21 mouse cellular contexts compared by ENCODE assay signal in the genomic region with DNA sequence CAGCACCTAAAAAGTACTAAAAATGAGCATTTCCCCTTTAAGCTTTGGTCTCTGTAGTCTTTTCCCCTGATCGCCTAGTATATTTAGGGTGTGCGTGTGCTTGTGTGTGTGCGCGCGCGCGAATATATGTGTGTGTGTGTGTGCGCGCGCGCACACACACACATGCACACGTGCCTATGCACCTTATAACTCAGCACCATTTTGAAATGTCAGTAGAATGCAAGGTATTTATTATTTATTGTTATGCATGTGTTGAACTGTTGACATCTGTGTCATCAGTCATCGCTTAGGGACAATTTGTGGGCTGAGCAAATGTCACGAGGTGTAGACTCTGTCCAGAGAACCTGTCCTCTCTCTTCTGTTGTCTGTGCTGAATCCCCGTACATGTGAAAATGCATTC. TPM values are rescaled to one million over a fixed set of nuclear protein-coding genes. Genes with fewer than 3 reads are reported as not detected.
DNase-seq lines count a peak whose midpoint lies in the region; ATAC-seq lines count a peak whose summit lies in the region.
"Had no signal": no experiment of that assay in that cellular context is flagged by ENCODE, and none has a peak within 500 bp of the region (broad histone marks: within the 10 kb centered on the region; RNA-seq: fewer than 3 reads in every experiment).

No protein-coding gene starts in this region.

- peaks cover 27% of the 10 kb centered on the region for H3K36me3 ChIP-seq in midbrain, embryonic 13.5 days
- peaks cover 84% of the 10 kb centered on the region for H3K36me3 ChIP-seq in midbrain, embryonic 10.5 days
- no peaks in the 10 kb centered on the region; the same call in 1 of the 2 replicates for H3K36me3 ChIP-seq in midbrain, embryonic 15.5 days (replicated peaks)

- H3K27ac ChIP-seq in midbrain, embryonic 13.5 days: no peak overlapping the region
- H3K27ac ChIP-seq in midbrain, embryonic 10.5 days (replicated peaks): no peak overlapping the region
- no peak overlapping the region for H3K27ac ChIP-seq in midbrain, embryonic 15.5 days
- H3K27ac ChIP-seq: heart, adult 2 months; heart, embryonic 13.5 days; hindbrain, embryonic 14.5 days had no signal

- H3K9me3 ChIP-seq in midbrain, embryonic 13.5 days: no peaks in the 10 kb centered on the region
- H3K9me3 ChIP-seq in midbrain, embryonic 10.5 days (replicated peaks): no peaks in the 10 kb centered on the region
- H3K9me3 ChIP-seq in midbrain, embryonic 15.5 days: no peaks in the 10 kb centered on the region
- H3K9me3 ChIP-seq: heart, embryonic 13.5 days had no signal

- H3K4me2 ChIP-seq in midbrain, embryonic 13.5 days (replicated peaks): peak overlapping the region; percentile 28
- peak overlapping the region; percentile 41 for H3K4me2 ChIP-seq in midbrain, embryonic 15.5 days
- H3K4me2 ChIP-seq: heart, embryonic 13.5 days; hindbrain, embryonic 14.5 days had no signal

- WGBS in midbrain, embryonic 13.5 days: 93% methylated on average over 15 of the region's 15 CpGs
- 94% methylated on average over 15 of the region's 15 CpGs for WGBS in midbrain, embryonic 10.5 days
- 90% methylated on average over 15 of the region's 15 CpGs for WGBS in midbrain, embryonic 15.5 days

- 0 out of 2 replicates have a peak overlapping the region, but pooled peaks have one; percentile 3 for H3K4me3 ChIP-seq in midbrain, embryonic 13.5 days (replicated peaks)
- no peak overlapping the region for H3K4me3 ChIP-seq in midbrain, embryonic 10.5 days
- H3K4me3 ChIP-seq in midbrain, embryonic 15.5 days: peak overlapping the region; percentile 26
- H3K4me3 ChIP-seq: heart, adult 2 months; heart, embryonic 13.5 days had no signal

- H3K27me3 ChIP-seq in midbrain, embryonic 13.5 days: no peaks in the 10 kb centered on the region
- peaks cover 6% of the 10 kb centered on the region; the same call in 1 of the 2 replicates for H3K27me3 ChIP-seq in midbrain, embryonic 10.5 days (ENCODE audit: low read depth, poor library complexity, severe bottlenecking)
- no peaks in the 10 kb centered on the region for H3K27me3 ChIP-seq in midbrain, embryonic 15.5 days (replicated peaks)

- intact Hi-C loops in gastrocnemius, postnatal 14 days (cut with DNase I; ENCODE audit: low total_unique reads): no loop called here

- no peak for DNase-seq in midbrain, embryonic 10.5 days (ENCODE audit: low spot score)
- no peak for DNase-seq in gastrocnemius, postnatal 14 days
- no peak for DNase-seq in testis, postnatal 10 days (ENCODE audit: low spot score)
- no peak for DNase-seq in spleen, adult 12 weeks (ENCODE audit: low spot score)
- DNase-seq: adrenal gland, postnatal 10 days; cerebellum, adult 18-20 months; cerebellum, postnatal 36 days; embryo, embryonic 11 days; forebrain, postnatal 0 days; gastrocnemius, postnatal 36 days; heart, adult 2 months; kidney, adult 8-10 months; kidney, postnatal 10 days; left cerebral cortex, postnatal 4 days; lung, postnatal 4 days had no signal

- H3K9ac ChIP-seq in midbrain, embryonic 13.5 days (replicated peaks): no peak overlapping the region
- H3K9ac ChIP-seq in midbrain, embryonic 15.5 days: no peak overlapping the region
- H3K9ac ChIP-seq: forebrain, postnatal 0 days; heart, embryonic 13.5 days; hindbrain, embryonic 14.5 days had no signal

- H3K4me1 ChIP-seq in midbrain, embryonic 13.5 days (replicated peaks): peaks cover 54% of the 10 kb centered on the region
- H3K4me1 ChIP-seq in midbrain, embryonic 10.5 days: peaks cover 42% of the 10 kb centered on the region
- peaks cover 23% of the 10 kb centered on the region; the same call in 1 of the 2 replicates for H3K4me1 ChIP-seq in midbrain, embryonic 15.5 days

- no peak for ATAC-seq in midbrain, embryonic 13.5 days
- peak; percentile 42 for ATAC-seq in CD4-positive, CD25-positive, alpha-beta regulatory T cell, adult 4 months
- ATAC-seq in activated CD4-positive, CD25-positive, alpha-beta regulatory T cell, adult 4 months: peak; percentile 9
- no peak for ATAC-seq in midbrain, embryonic 15.5 days (replicated peaks)
- ATAC-seq: forebrain, postnatal 0 days had no signal

RNA-seq across cellular contexts. Expression of gene Lef1, which starts 7.1 kb away (rescaled TPM):
- 80.3 and 86.0 TPM in 2 replicates for polyA plus RNA-seq in midbrain, embryonic 13.5 days (2015; fragmentation: Nextera tagmentation; extraction: Ambion mirVana)
- 58.4 and 60.6 TPM in 2 replicates for polyA plus RNA-seq in midbrain, embryonic 10.5 days (2016; fragmentation: Nextera tagmentation; extraction: Ambion mirVana)
- polyA plus RNA-seq in CD4-positive, CD25-positive, alpha-beta regulatory T cell, adult 4 months (2017; shearing (Covaris generic)): 100 to 1,000 TPM; 208 to 272 TPM
- polyA plus RNA-seq in activated CD4-positive, CD25-positive, alpha-beta regulatory T cell, adult 4 months (2017; shearing (Covaris generic)): 100 to 1,000 TPM; 175 to 182 TPM
- 71.4 and 79.6 TPM in 2 replicates for polyA plus RNA-seq in midbrain, embryonic 15.5 days (2015; fragmentation: Nextera tagmentation; extraction: Ambion mirVana)
- total RNA-seq in gastrocnemius, postnatal 14 days (2021): under 1 TPM; 0.16 to 0.41 TPM

Comparison
In these comparisons a context has a peak if more than half of its experiments do, and no peak if none do; other contexts are left out.
1. ATAC-seq: peak in CD4-positive, CD25-positive, alpha-beta regulatory T cell, adult 4 months (single experiment) and activated CD4-positive, CD25-positive, alpha-beta regulatory T cell, adult 4 months (single experiment); none in midbrain, embryonic 13.5 days (single experiment) and midbrain, embryonic 15.5 days (single experiment).